Mouse (Mus musculus): ENCODE measurements around the gene Prickle1. TPM values are rescaled to one million over a fixed set of nuclear protein-coding genes. Genes with fewer than 3 reads are reported as not detected.

Prickle1 gene
- 10 to 100 TPM; 75.8 to 77.5 TPM for total RNA-seq (2021)

DNA sequence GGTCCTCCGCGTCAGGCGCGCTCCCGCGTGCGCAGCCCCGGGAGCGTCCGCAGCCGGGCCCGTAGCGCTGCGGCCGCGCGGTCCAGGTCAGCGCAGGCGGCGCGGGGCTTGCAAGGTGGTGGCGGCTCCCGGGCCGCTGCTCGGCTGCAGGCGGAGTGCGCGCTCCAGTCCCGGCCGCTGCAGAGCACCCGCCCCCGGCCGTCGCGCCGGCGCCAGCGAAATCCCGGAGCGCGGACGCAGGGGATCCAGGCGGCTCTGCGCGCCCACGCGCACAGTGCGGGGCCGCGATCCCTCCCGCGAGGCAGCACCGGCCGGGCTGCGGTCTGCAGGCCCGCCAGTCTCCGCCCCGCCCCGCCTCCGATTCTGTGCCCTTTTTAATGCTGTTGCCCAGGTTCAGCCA lies at the start of gene Prickle1:
Gene Prickle1 (minus strand): TSS at position 146 of the 400 bp plus-strand sequence.
- peak; percentile 85 to 87 for DNase-seq

DNA sequence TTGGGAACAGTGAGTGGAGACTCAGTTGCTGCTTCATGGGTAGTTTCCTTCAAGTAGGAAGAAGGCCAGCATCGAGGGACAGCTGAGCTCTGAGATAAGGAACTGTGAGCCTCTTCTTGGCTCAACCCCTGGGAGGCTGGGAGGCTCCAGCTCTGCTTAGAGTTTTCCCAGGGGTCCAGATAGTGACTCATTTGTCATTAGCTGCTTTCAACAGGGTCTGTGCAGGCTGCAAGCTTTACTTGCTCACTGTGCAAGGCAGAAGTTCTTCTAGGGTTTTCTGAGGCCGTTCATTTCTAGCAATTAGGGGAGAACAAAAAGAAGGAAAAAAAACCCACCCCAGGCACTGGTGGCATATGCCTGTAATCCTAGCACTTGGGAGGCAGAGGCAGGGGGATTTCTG lies 44.5 kb upstream of the Prickle1 start:
- DNase-seq, result no peak

DNA sequence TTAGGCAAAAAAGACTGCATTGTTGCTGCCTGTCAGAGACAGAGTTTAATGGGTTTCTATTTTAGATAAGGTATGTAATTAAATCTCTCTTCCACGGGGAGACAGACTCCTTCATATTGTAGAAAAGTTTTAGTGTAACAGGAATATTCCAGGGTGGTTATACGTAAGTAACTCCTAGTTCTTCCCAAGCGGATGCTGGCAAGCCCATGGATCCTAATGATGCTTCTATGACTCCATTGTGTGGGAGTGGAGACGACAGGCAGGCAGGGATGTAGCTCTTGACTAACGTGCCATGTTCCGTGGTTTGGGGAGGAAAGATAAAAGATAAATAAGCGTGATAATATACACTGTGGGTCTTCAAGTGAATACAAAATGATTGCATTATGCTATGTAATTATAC lies 41.3 kb upstream of the Prickle1 start:
- no peak for DNase-seq

DNA sequence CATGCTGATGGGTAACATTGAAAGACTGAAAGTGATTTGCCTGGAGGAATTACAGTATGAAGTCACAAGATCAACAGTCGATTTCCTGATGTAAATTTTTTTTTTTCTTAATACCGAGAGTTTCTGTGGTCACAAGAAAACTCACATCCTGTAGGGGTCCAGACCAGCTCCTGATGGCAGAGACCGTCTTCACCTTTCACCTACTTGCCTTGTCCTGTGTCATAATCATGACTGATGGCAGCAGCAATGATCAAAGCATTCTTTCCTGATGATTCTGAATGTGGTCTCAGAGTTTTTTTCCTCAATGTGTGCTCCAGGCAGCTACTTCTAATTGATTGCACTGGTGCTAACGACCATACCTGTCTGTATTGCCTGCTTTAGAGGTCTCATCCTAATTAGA lies 39.9 kb upstream of the Prickle1 start:
- DNase-seq, result no peak

DNA sequence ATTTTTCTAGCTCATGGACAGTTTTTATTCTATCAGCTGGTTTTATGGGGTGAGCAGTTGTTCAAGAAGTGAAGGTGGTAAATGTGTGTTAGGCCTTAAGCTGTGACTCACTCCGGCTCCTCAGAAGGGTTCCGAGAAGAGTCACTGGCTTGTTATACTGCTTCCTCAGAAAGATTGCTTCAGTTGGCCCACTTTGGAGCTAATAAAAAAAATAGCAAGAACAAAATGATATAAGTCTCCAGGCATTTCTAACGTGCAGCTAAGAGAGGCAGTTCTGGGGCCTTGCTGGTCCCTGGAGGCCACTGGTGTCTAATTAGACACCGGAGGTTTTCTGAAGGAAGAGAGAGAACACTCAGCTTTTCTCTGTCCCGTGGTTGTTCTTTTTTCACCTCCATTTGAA lies 38.8 kb upstream of the Prickle1 start:
- DNase-seq, result no peak

DNA sequence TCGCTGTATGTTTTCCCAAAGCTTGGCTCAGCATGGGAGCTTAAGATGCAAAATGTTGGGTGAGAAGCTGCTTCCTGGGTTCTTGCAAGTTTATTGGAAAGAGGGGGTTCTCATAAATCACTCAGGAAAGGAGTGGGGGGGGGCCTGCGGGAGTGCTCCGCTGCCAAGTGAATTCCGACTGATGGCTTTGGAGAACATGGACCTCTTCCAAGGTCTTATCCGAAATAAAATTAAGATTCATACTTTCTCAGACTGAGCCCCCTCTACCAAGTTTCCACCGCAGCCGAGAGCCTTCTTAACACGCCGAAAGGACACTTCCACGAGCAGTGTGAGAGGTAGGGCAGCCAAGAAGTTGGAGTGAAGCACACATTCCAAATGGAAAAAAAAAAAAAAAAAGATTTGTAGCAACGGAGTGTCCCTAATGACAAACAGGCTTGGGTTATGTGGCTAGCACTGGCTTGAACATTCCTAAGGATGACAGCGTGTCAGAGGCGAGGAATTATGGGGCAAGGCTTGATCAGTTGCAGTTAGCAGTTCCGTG lies 34.4 kb upstream of the Prickle1 start:
- DNase-seq, result no peak

DNA sequence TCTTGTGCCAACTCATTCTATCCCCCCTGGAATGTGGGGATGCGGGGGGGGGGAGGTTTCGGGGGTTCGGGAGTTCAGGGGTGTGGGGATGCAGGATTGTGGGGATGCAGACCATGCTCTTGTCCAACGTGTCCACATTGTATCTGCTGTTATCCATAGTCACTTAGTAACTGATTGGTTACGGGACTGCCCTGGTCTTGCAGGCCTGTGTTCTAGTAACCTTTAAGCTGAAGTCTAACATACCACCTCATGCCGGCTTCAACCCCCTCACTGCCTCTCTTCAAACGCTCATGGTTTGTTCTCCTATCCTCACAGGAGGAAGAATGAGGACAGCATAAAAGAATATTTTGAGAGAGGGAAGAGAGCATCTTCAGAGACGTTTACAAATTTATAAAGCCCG lies 33.5 kb upstream of the Prickle1 start:
- DNase-seq, result no peak

DNA sequence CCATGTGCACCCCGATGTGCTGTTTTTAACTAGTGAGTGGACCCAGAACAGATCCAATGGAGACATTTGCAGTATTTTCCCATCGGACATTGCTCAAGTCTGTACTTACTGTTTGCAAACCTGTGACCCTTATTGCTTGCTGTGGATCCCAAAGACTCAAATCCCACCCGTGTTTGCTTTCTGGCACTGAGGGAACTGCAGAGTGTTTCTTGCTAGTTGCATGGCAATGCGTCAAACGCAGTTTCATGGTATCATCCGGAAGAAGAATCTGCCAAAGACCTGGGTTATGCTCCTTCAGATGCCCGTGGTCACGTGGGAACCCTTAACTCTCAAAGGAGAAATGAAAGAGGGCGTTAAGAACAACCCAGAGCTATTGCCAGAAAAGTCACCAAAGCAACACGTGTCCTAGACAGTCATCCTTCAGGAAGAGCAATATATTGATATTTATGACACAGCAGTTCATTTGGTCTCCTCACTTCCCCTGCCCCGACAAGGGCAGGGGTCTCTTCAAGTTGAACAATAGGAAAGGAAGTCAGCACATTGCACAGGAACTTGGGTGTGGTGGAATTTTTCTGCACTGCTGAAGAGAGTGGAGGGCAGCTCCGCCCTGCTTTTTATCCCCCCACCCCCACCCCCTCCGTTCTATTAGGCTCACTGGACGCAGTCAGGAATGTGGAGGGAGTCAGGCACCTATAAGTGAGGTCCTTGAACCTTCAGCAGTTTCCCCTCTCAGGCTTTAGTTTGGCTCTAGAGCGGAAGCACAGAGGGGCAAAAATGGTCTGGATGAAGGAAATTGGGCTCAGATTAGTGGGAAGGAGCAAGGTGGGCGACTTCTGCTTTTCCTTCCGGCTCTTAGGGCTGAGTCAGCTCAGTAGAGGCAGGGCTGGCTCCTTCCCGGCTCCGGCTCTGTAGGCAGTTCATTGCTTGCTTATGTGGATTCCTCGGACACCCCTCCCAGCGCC lies 32.4 kb upstream of the Prickle1 start:
- DNase-seq, result no peak

DNA sequence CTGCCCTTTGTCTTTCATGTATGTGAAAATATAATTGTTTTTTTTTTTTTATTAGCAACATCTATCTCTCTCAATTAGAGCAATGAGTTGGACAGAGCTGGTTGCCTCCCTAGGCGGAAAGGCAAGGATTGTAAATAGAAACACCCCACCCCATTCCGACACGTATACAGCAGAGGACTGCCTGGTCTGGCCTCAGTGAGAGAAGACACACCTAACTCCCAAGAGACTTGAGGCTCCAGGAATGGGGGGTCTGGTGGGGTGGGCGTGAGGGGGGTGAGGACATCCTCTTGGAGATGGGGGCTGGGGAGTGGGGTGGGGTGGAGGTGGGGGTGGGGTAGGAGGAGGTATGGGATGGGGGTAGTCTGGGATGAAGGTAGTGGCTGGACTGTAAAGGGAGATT lies 23.9 kb upstream of the Prickle1 start:
- no peak for DNase-seq

DNA sequence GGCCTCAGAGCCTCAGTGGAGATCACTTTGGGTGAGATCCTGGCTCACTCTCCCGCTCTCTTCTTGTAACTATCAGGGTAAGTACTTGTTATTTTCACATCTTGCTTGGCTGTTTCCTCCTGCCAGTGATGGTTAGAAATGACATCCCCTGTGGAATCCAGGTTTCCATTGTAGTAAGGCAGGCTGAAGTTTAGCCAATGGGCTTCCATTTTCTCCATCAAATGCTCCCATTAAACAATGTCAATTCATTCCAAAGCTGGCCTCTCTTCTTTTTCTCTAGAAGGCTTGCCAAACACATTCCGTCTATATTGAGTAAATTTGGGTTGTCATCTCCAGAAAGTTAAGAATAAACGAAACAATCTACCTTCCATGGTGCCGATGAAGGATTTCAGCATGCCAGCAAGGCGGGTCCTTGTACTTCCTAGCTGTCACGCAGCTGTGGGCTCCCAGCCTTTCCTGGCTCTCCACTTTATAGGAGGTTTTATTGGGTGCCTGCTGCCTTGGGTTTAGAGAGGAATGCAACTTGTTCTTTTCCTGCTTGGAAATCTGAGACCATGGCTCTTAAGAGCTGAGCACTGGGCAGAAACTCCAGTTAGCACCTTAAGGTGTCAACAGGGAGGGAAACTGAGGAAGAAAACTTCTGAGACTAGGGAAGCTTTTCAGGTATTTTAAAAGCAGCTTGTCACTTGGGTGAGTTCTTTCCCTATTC lies 22.9 kb upstream of the Prickle1 start:
- DNase-seq, result no peak

DNA sequence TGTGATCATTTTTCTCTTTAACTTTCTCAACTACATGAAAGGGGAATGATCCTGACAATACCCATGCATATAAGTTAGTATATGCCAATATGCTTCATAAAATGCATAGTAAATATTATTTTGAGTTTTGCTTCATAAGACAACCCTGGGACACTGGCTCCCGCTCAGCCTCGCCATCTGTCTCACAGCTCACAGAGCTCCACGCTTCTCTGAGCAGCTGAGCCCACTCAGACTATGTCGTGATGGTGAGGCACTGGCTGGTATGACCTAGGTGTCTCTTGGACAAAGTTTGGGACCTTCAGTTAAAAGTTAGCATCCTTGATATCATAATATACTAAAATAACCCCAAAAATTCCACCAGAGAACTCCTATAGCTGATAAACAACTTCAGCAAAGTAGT lies 20.6 kb upstream of the Prickle1 start:
- DNase-seq, result no peak

DNA sequence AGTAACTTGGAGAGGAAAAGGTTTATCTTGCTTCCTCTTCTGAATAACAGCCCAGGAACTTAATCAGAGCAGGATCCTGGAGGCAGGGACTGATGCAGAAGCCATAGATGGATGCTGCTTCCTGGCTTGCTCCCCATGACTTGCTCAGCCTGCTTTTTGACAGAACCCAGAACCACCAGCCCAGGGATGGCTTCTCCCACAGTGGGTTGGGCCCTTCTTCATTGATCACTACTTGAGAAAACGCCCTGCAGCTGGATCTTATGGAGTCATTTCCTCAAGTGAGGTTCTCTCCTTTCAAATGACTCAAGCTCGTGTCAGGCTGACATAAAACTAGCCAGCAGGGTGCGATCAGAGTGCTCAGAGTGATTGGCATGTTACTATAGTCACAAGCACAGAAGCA lies 19.3 kb upstream of the Prickle1 start:
- DNase-seq, result no peak

DNA sequence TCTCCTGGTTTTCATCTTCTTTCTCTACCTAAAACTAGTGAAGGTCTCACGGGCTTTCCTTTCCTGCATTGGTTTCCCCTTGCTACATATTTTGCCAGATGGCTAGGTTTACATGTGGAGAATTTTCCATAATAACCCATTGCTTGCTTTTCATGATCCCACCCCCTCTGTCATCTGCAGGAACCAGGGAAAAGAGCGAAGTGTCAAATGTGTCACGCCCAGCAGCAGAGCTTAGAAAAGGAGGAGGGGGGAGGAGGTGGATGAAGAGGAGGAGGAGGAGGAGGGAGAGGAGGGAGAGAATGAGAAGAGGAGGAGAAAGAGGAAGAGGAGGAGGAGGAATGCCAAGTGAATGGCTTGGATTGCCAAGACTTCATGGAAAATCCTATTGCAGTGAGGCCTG lies 17.9 kb upstream of the Prickle1 start:
- DNase-seq, result no peak

DNA sequence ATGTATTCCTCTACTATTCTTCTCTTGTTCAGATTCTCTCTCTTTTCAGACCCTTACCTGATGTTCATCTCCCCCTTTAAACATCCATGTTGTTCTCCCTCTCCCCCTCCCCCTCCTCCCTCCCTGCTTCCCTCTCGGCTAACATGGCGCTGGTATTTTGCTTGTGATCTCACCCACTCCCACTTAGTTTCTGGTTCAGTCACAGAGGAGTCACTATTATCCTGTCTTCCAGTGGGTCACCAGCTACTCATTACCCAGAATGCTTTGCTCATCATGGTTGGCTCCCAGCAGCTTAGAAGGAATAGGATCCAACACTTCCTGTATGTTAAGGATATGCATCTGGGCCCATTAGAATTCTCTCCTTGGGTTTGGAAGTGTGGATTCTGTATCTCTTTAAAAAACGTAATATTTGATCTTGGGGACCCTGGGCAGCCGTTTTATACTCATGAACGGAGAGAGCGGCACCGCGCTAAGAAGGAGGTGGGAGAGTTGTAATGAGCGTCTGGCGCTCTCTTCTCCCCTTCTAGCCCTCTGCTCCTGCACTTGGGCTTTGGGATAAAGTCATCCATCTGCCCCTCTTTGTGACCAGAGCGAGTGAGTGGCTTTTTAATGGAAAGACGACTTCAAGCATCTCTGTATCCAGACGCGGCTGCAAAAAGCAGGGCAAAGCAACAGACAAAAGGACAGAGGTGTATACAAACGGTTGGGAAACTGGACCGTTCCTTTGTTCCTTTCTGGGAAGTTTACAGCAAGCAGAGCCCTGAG lies 16.0 kb upstream of the Prickle1 start:
- no peak for DNase-seq

DNA sequence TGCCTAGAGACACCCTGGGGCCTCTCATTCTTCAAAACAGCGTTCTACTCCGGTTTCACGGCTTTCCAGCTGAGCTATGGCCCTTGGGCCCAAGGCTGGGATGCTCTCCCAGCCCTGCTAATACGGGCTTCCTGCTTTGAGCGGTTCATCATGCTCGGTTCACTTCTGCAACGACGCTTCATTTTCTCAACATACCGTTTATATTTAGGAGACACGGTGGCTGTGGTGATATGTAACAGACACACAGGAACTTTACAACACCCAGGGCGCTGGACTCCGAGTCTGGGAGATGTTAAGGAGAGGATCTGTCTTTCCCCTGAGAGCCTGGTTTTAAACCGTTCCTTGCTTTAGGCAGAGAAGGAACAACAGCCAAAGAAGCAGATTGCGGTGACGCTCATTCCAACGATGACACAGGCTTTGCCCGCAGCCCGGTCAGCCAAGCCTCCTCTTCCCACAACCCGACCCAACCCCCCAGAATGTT lies 15.1 kb upstream of the Prickle1 start:
- DNase-seq, result no peak

DNA sequence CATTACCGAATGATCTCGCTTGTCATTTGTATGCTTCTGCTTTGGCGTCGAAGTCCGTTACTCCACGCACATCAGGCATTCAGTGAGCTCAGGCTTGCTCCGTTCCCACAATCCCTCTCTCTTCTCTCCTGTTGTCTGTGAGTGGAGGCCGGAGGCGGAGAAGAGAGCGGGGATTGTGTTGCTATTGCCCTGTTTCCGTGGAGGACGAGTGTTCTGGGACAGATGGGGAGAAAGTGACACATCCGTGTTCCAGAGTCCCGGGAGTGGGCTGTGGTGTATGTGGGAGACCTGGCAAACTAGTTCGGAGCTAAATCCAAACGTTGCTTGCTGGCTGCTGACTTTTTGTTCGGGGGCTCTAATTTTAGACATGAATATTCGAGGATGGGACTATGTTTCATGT lies 14.6 kb upstream of the Prickle1 start:
- DNase-seq, result peak; percentile 71 to 73

DNA sequence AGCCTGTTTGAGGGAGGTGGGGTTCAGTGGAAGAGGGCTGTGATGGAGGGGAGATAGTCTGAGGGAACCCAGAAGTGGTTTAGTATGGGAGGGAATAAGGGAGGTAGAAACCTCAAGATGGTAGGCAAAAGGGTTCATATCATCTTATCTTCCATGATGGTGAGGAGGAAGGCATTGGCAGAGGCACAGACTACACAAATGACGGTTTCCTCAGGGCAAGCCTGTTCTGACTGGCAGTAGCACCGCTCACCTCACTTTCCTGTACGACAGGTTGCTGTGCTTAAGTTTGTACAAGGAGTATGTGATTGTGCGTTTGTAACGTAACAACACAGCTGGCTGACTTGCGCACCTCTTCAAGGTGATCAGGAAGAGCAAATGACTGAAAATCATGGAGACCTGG lies 7.2 kb upstream of the Prickle1 start:
- no peak for DNase-seq

DNA sequence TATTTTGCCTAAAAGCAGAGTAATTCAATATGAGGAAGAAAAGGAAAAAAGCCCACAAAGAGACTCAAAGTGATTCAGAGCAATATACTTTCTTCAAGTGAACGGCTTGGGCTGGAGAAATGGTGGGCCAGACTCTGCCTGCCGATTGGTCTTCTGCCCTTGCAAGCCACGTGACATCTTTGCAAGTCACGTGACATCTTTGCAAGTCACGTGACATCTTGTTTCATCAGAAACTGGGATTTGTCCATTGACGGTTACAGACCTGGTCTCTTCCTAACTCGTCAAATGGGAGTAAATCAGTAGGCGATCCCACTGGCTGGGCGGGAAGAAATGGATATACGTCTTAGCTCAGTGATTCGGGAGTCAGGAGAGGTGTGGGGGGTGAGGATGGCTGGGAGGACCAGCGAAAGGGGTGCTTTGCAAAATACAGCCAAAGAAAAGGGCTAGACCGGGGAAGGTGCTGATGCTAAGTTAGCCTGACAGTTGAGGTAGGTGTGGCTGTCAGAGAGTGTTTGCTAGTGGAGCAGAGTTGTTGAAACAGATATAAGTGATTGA lies 5.8 kb upstream of the Prickle1 start:
- no peak for DNase-seq

DNA sequence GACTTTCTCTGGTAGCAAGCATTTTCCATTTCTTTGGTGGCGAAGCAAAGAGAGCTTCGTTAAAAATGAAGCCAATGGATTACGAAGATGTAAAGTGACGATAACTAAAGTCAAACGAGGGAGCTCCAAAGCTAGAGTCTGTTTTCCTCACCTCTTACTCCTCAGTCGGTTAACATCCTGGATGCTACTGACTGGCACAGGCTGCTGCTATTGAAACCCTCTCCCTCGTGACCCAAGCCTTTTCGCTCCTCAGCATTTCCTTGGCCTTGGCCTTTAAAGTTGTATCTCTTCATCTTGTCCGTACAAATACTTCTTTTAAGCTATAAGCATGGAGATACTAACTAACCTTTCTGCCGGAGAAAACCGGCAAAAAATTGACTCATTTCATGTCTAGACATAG lies 1.3 kb upstream of the Prickle1 start:
- DNase-seq, result no peak

DNA sequence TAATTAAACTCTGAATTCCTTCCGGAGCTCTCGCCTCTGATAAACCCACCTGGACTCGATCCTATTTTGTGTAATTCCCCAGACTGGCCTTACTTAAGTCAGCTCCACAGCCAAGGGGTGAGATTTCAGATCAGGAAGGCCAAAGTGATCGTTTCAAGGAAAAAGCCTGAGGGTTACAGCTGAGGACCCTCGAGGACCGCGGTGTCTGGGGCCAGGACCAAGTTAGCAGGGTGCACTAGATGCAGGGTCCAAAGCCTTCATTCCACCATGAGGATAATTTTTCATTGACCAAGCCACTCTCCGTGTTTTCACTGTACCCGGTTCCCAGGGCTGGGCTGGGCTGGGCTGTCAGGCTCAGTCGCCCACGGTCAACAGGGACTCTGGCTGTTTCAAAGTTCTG lies 594 bp upstream of the Prickle1 start:
- peak; percentile 72 to 74 for DNase-seq

DNA sequence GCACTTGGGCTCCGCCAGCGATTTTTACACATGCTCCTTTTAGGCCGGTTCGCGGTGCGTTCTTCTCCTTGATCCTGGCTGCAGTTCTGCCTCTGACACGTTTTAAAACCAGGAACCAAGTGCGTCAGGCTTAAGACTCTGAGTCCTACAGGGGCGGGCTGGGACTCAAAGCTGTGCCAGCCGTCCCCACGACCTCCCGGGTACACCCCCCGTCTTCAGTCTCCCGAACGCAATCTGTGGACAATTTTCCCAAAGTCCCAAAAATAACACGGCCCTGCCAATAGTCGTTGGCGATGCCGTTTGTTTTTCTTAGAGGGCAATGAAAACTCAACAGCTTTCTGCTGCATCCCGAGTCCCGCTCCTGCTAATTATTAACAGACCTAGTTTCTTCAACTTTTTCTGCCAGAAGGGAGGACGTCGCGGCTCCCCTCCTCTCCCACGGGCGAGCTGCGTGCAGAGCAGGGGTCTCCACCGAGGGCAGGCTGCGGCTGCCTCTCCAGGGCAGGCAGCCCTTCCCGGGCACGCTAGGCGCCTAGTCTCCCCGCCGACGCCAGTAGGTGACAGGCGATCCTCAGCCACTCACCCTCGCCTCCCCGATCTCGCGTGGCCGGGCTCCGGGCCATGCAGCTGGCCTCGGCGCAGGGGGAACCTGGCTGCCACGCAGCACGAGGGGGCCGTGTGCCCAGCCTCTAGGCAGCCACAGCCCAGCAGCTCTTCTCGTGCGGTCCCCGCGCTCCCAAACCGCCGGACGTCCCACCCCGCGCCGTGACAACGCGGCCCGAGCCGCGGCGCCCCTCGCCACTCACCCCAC lies 598 bp downstream of the Prickle1 start:
- peak; percentile 50 to 57 for DNase-seq

Data from layer of hippocampus, postnatal 36 days (tissue).